22 mouse cellular contexts compared by ENCODE assay signal in genomic region chr8:106287445-106287844, GRCm38 (mm10). TPM values are rescaled to one million over a fixed set of nuclear protein-coding genes. Genes with fewer than 3 reads are reported as not detected.
DNase-seq lines count a peak whose midpoint lies in the region; ATAC-seq and TF ChIP-seq lines count a peak whose summit lies in the region.
"Had no signal": no experiment of that assay in that cellular context is flagged by ENCODE, and none has a peak within 500 bp of the region (broad histone marks: within the 10 kb centered on the region; RNA-seq: fewer than 3 reads in every experiment).

No protein-coding gene starts in this region.

- no peak for ATAC-seq in neural tube, embryonic 11.5 days (ENCODE audit: insufficient read depth, low FRiP score, low TSS enrichment)
- no peak for ATAC-seq in neural tube, embryonic 15.5 days (ENCODE audit: low FRiP score)
- ATAC-seq in intestine, embryonic 15.5 days: peak; percentile 85
- peak; percentile 47; the same call in 1 of the 2 replicates for ATAC-seq in stomach, embryonic 14.5 days (ENCODE audit: insufficient number of reproducible peaks, insufficient read depth, low FRiP score, low read depth)
- ATAC-seq: midbrain, embryonic 16.5 days had no signal

- no peak for DNase-seq in neural tube, embryonic 11.5 days (ENCODE audit: low spot score)
- no peak for DNase-seq in adrenal gland, adult 18-20 months (ENCODE audit: low spot score in 2 of 2)
- no peak for DNase-seq in lung, postnatal 25 days (ENCODE audit: low spot score)
- no peak for DNase-seq in cerebellum, adult 2 months
- DNase-seq: cerebellum, adult 9-10 months; heart, postnatal 14 days; kidney, adult 18-20 months; kidney, postnatal 14 days; left cerebral cortex, postnatal 4 days; lung, postnatal 10 days; retina, postnatal 1 day; thymus, postnatal 36 days had no signal

- no peaks in the 10 kb centered on the region for H3K9me3 ChIP-seq in neural tube, embryonic 11.5 days (ENCODE audit: control insufficient read depth, low read length)
- H3K9me3 ChIP-seq in neural tube, embryonic 15.5 days (replicated peaks): no peaks in the 10 kb centered on the region
- H3K9me3 ChIP-seq in intestine, embryonic 15.5 days: no peaks in the 10 kb centered on the region
- no peaks in the 10 kb centered on the region for H3K9me3 ChIP-seq in stomach, embryonic 14.5 days (ENCODE audit: control insufficient read depth, low read depth, low read length)
- H3K9me3 ChIP-seq: embryonic facial prominence, embryonic 10.5 days; heart, embryonic 12.5 days; hindbrain, embryonic 15.5 days; megakaryocyte, embryonic 14.5 days had no signal

- no peak overlapping the region for H3K4me2 ChIP-seq in neural tube, embryonic 11.5 days (ENCODE audit: low read depth)
- no peak overlapping the region for H3K4me2 ChIP-seq in neural tube, embryonic 15.5 days
- 0 out of 2 replicates have a peak overlapping the region, but pooled peaks have one; percentile 1 for H3K4me2 ChIP-seq in intestine, embryonic 15.5 days (replicated peaks)
- no peak overlapping the region for H3K4me2 ChIP-seq in stomach, embryonic 14.5 days (replicated peaks; ENCODE audit: low read depth, low read length)
- H3K4me2 ChIP-seq: heart, embryonic 12.5 days; hindbrain, embryonic 15.5 days had no signal

- H3K36me3 ChIP-seq in neural tube, embryonic 11.5 days (ENCODE audit: control insufficient read depth, insufficient read depth, low read length): no peaks in the 10 kb centered on the region
- peaks cover 7% of the 10 kb centered on the region; the same call in 1 of the 2 replicates for H3K36me3 ChIP-seq in neural tube, embryonic 15.5 days
- H3K36me3 ChIP-seq in intestine, embryonic 15.5 days: no peaks in the 10 kb centered on the region
- no peaks in the 10 kb centered on the region for H3K36me3 ChIP-seq in stomach, embryonic 14.5 days (ENCODE audit: control insufficient read depth, insufficient read depth, low read length)
- H3K36me3 ChIP-seq: embryonic facial prominence, embryonic 10.5 days; heart, embryonic 12.5 days had no signal

- 5% methylated on average over 2 of the region's 2 CpGs for WGBS in neural tube, embryonic 11.5 days
- WGBS in neural tube, embryonic 15.5 days: 6% methylated on average over 2 of the region's 2 CpGs
- WGBS in intestine, embryonic 15.5 days: 11% methylated on average over 2 of the region's 2 CpGs
- WGBS in stomach, embryonic 14.5 days: 11% methylated on average over 2 of the region's 2 CpGs
- 56% methylated on average over 2 of the region's 2 CpGs for WGBS in cerebellum, adult 2 months

- TF ChIP-seq CTCF in cerebellum, adult 2 months (IDR thresholded peaks at IDR 0.05; ENCODE audit: borderline replicate concordance, insufficient read depth, low read depth, low read length): no peak

- no peak overlapping the region for H3K4me3 ChIP-seq in neural tube, embryonic 11.5 days (ENCODE audit: low read depth, low read length)
- H3K4me3 ChIP-seq in neural tube, embryonic 15.5 days (replicated peaks): no peak overlapping the region
- H3K4me3 ChIP-seq in intestine, embryonic 15.5 days (replicated peaks): no peak overlapping the region
- no peak overlapping the region for H3K4me3 ChIP-seq in stomach, embryonic 14.5 days (ENCODE audit: low read depth, low read length)
- H3K4me3 ChIP-seq in cerebellum, adult 2 months (replicated peaks; ENCODE audit: insufficient read depth, low read depth, low read length): no peak overlapping the region
- H3K4me3 ChIP-seq: embryonic facial prominence, embryonic 10.5 days; heart, embryonic 12.5 days; hindbrain, embryonic 15.5 days; megakaryocyte, embryonic 14.5 days had no signal

- TF ChIP-seq POLR2A in cerebellum, adult 2 months (IDR thresholded peaks at IDR 0.05; ENCODE audit: borderline replicate concordance, insufficient read depth, low read length): no peak

- 0 out of 2 replicates have a peak overlapping the region, but pooled peaks have one; percentile 10 for H3K27ac ChIP-seq in neural tube, embryonic 11.5 days (ENCODE audit: low read depth, low read length)
- H3K27ac ChIP-seq in neural tube, embryonic 15.5 days (replicated peaks): no peak overlapping the region
- peak overlapping the region; percentile 77 for H3K27ac ChIP-seq in intestine, embryonic 15.5 days
- H3K27ac ChIP-seq in stomach, embryonic 14.5 days (ENCODE audit: low read length): 0 out of 2 replicates have a peak overlapping the region, but pooled peaks have one; percentile 39
- H3K27ac ChIP-seq in cerebellum, adult 2 months (ENCODE audit: insufficient read depth, low read length): no peak overlapping the region
- H3K27ac ChIP-seq: embryonic facial prominence, embryonic 10.5 days; hindbrain, embryonic 15.5 days; liver, embryonic 14.5 days had no signal

- no peaks in the 10 kb centered on the region for H3K27me3 ChIP-seq in neural tube, embryonic 11.5 days (ENCODE audit: control insufficient read depth, insufficient read depth, low read length)
- no peaks in the 10 kb centered on the region for H3K27me3 ChIP-seq in neural tube, embryonic 15.5 days (replicated peaks)
- H3K27me3 ChIP-seq in intestine, embryonic 15.5 days (replicated peaks): no peaks in the 10 kb centered on the region
- H3K27me3 ChIP-seq in stomach, embryonic 14.5 days (ENCODE audit: control insufficient read depth, insufficient read depth, low read length): no peaks in the 10 kb centered on the region
- no peaks in the 10 kb centered on the region for H3K27me3 ChIP-seq in cerebellum, adult 2 months (ENCODE audit: control insufficient read depth, insufficient read depth, low read length)
- H3K27me3 ChIP-seq: heart, embryonic 12.5 days; hindbrain, embryonic 15.5 days had no signal

- no peak overlapping the region for H3K9ac ChIP-seq in neural tube, embryonic 11.5 days (ENCODE audit: low read length)
- no peak overlapping the region for H3K9ac ChIP-seq in neural tube, embryonic 15.5 days (replicated peaks)
- no peak overlapping the region for H3K9ac ChIP-seq in intestine, embryonic 15.5 days
- H3K9ac ChIP-seq in stomach, embryonic 14.5 days (replicated peaks; ENCODE audit: low read depth, low read length): no peak overlapping the region
- H3K9ac ChIP-seq: heart, embryonic 12.5 days; hindbrain, embryonic 15.5 days; liver, embryonic 14.5 days had no signal

- peaks cover 5% of the 10 kb centered on the region; the same call in 1 of the 2 replicates for H3K4me1 ChIP-seq in neural tube, embryonic 11.5 days (ENCODE audit: control insufficient read depth, insufficient read depth, low read length)
- H3K4me1 ChIP-seq in neural tube, embryonic 15.5 days: peaks cover 9% of the 10 kb centered on the region
- peaks cover 8% of the 10 kb centered on the region; the same call in 1 of the 2 replicates for H3K4me1 ChIP-seq in intestine, embryonic 15.5 days (replicated peaks)
- no peaks in the 10 kb centered on the region for H3K4me1 ChIP-seq in stomach, embryonic 14.5 days (ENCODE audit: control insufficient read depth, insufficient read depth, low read length)
- peaks cover 4% of the 10 kb centered on the region for H3K4me1 ChIP-seq in cerebellum, adult 2 months (ENCODE audit: control insufficient read depth, insufficient read depth, low read length)

RNA-seq across cellular contexts. Expression of gene Smpd3, which starts 50.3 kb away (rescaled TPM):
- 17.2 and 19.6 TPM in 2 replicates for polyA plus RNA-seq in neural tube, embryonic 11.5 days (2014; fragmentation: Nextera tagmentation; extraction: Ambion mirVana)
- 45.1 and 50.1 TPM in 2 replicates for polyA plus RNA-seq in neural tube, embryonic 15.5 days (2015; fragmentation: Nextera tagmentation; extraction: Ambion mirVana)
- polyA plus RNA-seq in intestine, embryonic 15.5 days (2015; fragmentation: Nextera tagmentation; extraction: Ambion mirVana): 21.8 and 22.3 TPM in 2 replicates
- polyA plus RNA-seq in stomach, embryonic 14.5 days (2014; fragmentation: Nextera tagmentation; extraction: Ambion mirVana): 9.7 and 10.7 TPM in 2 replicates
- total RNA-seq in adrenal gland, adult 18-20 months (2021): 10 to 100 TPM in 1 of 2 experiments, 1 to 10 TPM in 1; 6.8 to 11.3 TPM
- polyA plus RNA-seq in cerebellum, adult 2 months (2012; rRNA removed): 8.7 and 9.2 TPM in 2 replicates
- total RNA-seq: granulocyte monocyte progenitor cell, adult 5-6 weeks had no signal

Comparison
In these comparisons a context has a peak if more than half of its experiments do, and no peak if none do; other contexts are left out.
1. H3K27ac ChIP-seq: peak in neural tube, embryonic 11.5 days (single experiment), intestine, embryonic 15.5 days (single experiment) and stomach, embryonic 14.5 days (single experiment); none in neural tube, embryonic 15.5 days (single experiment) and cerebellum, adult 2 months (single experiment).
2. ATAC-seq: peak in intestine, embryonic 15.5 days (single experiment) and stomach, embryonic 14.5 days (single experiment); none in neural tube, embryonic 11.5 days (single experiment) and neural tube, embryonic 15.5 days (single experiment).